In the genomic region with DNA sequence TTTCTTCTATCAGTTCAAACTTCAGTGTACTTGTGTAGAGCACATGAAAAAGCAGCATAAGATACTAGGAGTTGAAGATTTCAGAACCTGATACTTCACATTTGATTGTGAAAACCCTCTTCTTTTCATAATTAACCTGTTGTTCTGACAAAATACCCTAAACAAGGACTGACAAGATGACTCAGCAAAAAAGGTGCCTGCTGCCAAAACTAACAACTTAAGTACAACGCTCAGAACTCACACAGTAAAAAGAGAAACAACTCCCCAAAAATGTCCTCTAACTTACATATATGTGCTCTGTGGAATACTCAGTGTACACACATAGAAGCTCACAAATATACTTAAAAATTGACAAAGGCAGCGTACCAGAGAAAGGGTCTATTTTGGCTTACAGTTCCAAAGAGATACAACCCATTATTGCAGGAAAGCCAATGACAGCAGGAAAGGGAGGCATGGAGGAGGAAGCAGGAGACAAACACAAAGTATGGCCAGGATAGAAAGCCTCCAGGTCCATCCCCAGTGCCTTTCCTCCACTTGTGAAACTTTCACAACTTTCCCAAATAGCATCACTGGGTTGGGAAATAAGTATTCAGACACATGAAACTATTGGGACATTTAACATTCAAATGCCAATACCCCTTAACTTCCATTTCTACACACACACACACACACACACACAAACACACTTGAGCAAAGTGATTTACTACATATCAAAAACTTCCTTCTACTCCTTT, we compare ENCODE assay signal across 32 mouse cellular contexts. TPM values are rescaled to one million over a fixed set of nuclear protein-coding genes. Genes with fewer than 3 reads are reported as not detected.
A peak's percentile ranks its signal among the peaks of the same experiment; 100 is the strongest.
DNase-seq lines count a peak whose midpoint lies in the region; ATAC-seq and TF ChIP-seq lines count a peak whose summit lies in the region.
"Had no signal": no experiment of that assay in that cellular context is flagged by ENCODE, and none has a peak within 500 bp of the region (broad histone marks: within the 10 kb centered on the region; RNA-seq: fewer than 3 reads in every experiment).

No protein-coding gene starts in this region.

- WGBS in liver, embryonic 13.5 days (ENCODE audit: insufficient replicate concordance): 76% methylated on average over 2 of the region's 2 CpGs
- WGBS in liver, embryonic 12.5 days (ENCODE audit: insufficient replicate concordance): 82% methylated on average over 2 of the region's 2 CpGs

- TF ChIP-seq POLR2A in ES-Bruce4 (IDR thresholded peaks at IDR 0.05; ENCODE audit: insufficient read depth, low read length): no peak

- no peak for ATAC-seq in liver, embryonic 13.5 days (ENCODE audit: low read depth)
- no peak for ATAC-seq in liver, embryonic 12.5 days
- peak; percentile 48 for ATAC-seq in granulocyte monocyte progenitor cell, adult 5-6 weeks (replicated peaks; ENCODE audit: poor library complexity, severe bottlenecking)
- ATAC-seq: CD4-positive, CD25-positive, alpha-beta regulatory T cell, adult 4 months; forebrain, embryonic 13.5 days; intestine, embryonic 16.5 days had no signal

- no peak for DNase-seq in liver, embryonic 13.5 days
- DNase-seq in lung, postnatal 36 days: no peak
- no peak for DNase-seq in urinary bladder, postnatal 10 days (ENCODE audit: low spot score)
- no peak for DNase-seq in urinary bladder, adult 2 months (ENCODE audit: low spot score)
- DNase-seq: adrenal gland, postnatal 36 days; cerebellum, adult 11 months; cerebellum, postnatal 10 days; gastrocnemius, postnatal 10 days; heart, adult 11 months; heart, postnatal 36 days; kidney, adult 8-10 months; kidney, postnatal 4 days; lung, adult 18-20 months; lung, postnatal 10 days; thymus, postnatal 4 days had no signal

- H3K27me3 ChIP-seq in liver, embryonic 13.5 days: no peaks in the 10 kb centered on the region
- no peaks in the 10 kb centered on the region for H3K27me3 ChIP-seq in liver, embryonic 12.5 days (replicated peaks)
- H3K27me3 ChIP-seq in ES-Bruce4 (ENCODE audit: control insufficient read depth, insufficient read depth, low read length, poor library complexity, severe bottlenecking): no peaks in the 10 kb centered on the region
- H3K27me3 ChIP-seq: embryonic facial prominence, embryonic 15.5 days; forebrain, embryonic 13.5 days; heart, embryonic 15.5 days; hindbrain, embryonic 13.5 days; limb, embryonic 13.5 days; midbrain, embryonic 12.5 days; neural tube, embryonic 13.5 days had no signal

- no peak overlapping the region for H3K4me2 ChIP-seq in liver, embryonic 13.5 days
- no peak overlapping the region for H3K4me2 ChIP-seq in liver, embryonic 12.5 days
- H3K4me2 ChIP-seq: embryonic facial prominence, embryonic 15.5 days; forebrain, embryonic 13.5 days; heart, embryonic 15.5 days; hindbrain, embryonic 13.5 days; limb, embryonic 13.5 days; midbrain, embryonic 12.5 days; neural tube, embryonic 13.5 days had no signal

- no peaks in the 10 kb centered on the region for H3K36me3 ChIP-seq in liver, embryonic 13.5 days
- no peaks in the 10 kb centered on the region for H3K36me3 ChIP-seq in liver, embryonic 12.5 days
- peaks cover 2% of the 10 kb centered on the region; the same call in 1 of the 2 replicates for H3K36me3 ChIP-seq in ES-Bruce4 (ENCODE audit: control insufficient read depth, insufficient read depth, low read length, poor library complexity, severe bottlenecking)
- H3K36me3 ChIP-seq: embryonic facial prominence, embryonic 10.5 days; embryonic facial prominence, embryonic 15.5 days; heart, embryonic 10.5 days; heart, embryonic 15.5 days; hindbrain, embryonic 13.5 days; limb, embryonic 13.5 days; midbrain, embryonic 12.5 days; neural tube, embryonic 13.5 days had no signal

- H3K9ac ChIP-seq in liver, embryonic 13.5 days: no peak overlapping the region
- H3K9ac ChIP-seq in liver, embryonic 12.5 days: no peak overlapping the region
- H3K9ac ChIP-seq in ES-Bruce4 (ENCODE audit: low read depth, poor library complexity, severe bottlenecking): no peak overlapping the region
- H3K9ac ChIP-seq: embryonic facial prominence, embryonic 15.5 days; forebrain, embryonic 13.5 days; heart, embryonic 15.5 days; hindbrain, embryonic 13.5 days; limb, embryonic 13.5 days; midbrain, embryonic 12.5 days; neural tube, embryonic 13.5 days had no signal

- H3K4me1 ChIP-seq in liver, embryonic 13.5 days (replicated peaks): peaks cover 11% of the 10 kb centered on the region
- peaks cover 15% of the 10 kb centered on the region for H3K4me1 ChIP-seq in liver, embryonic 12.5 days
- peaks cover 1% of the 10 kb centered on the region for H3K4me1 ChIP-seq in ES-Bruce4 (ENCODE audit: control insufficient read depth, insufficient read depth, low read length)
- no peaks in the 10 kb centered on the region; the same call in 1 of the 2 replicates for H3K4me1 ChIP-seq in brown adipose tissue, adult 24 weeks (ENCODE audit: control insufficient read depth, insufficient read depth, insufficient read length, low read length)
- H3K4me1 ChIP-seq: embryonic facial prominence, embryonic 10.5 days; embryonic facial prominence, embryonic 15.5 days; forebrain, embryonic 13.5 days; heart, embryonic 10.5 days; heart, embryonic 15.5 days; hindbrain, embryonic 13.5 days; limb, embryonic 13.5 days; midbrain, embryonic 12.5 days; neural tube, embryonic 13.5 days had no signal

- TF ChIP-seq CTCF in ES-Bruce4 (IDR thresholded peaks at IDR 0.05; ENCODE audit: low read depth, low read length): no peak

- no peak overlapping the region for H3K4me3 ChIP-seq in liver, embryonic 13.5 days (replicated peaks)
- no peak overlapping the region for H3K4me3 ChIP-seq in liver, embryonic 12.5 days
- H3K4me3 ChIP-seq in ES-Bruce4 (ENCODE audit: low read depth, low read length): no peak overlapping the region
- H3K4me3 ChIP-seq in brown adipose tissue, adult 24 weeks (ENCODE audit: insufficient read depth, low read depth, low read length): no peak overlapping the region
- H3K4me3 ChIP-seq: embryonic facial prominence, embryonic 10.5 days; embryonic facial prominence, embryonic 15.5 days; forebrain, embryonic 13.5 days; heart, embryonic 10.5 days; heart, embryonic 15.5 days; hindbrain, embryonic 13.5 days; limb, embryonic 13.5 days; midbrain, embryonic 12.5 days; neural tube, embryonic 13.5 days had no signal

- H3K9me3 ChIP-seq in liver, embryonic 13.5 days (replicated peaks): no peaks in the 10 kb centered on the region
- H3K9me3 ChIP-seq in liver, embryonic 12.5 days (replicated peaks): no peaks in the 10 kb centered on the region
- H3K9me3 ChIP-seq in ES-Bruce4 (replicated peaks; ENCODE audit: control insufficient read depth, insufficient read depth, low read length, poor library complexity, severe bottlenecking): no peaks in the 10 kb centered on the region
- H3K9me3 ChIP-seq: embryonic facial prominence, embryonic 10.5 days; embryonic facial prominence, embryonic 15.5 days; forebrain, embryonic 13.5 days; G1E; heart, embryonic 10.5 days; heart, embryonic 15.5 days; hindbrain, embryonic 13.5 days; limb, embryonic 13.5 days; midbrain, embryonic 12.5 days; neural tube, embryonic 13.5 days had no signal

- no peak for TF ChIP-seq EP300 in ES-Bruce4 (IDR thresholded peaks at IDR 0.05; ENCODE audit: insufficient read depth, low read depth, low read length)

- H3K27ac ChIP-seq in liver, embryonic 13.5 days: peak overlapping the region; percentile 47
- H3K27ac ChIP-seq in liver, embryonic 12.5 days: no peak overlapping the region
- 0 out of 2 replicates have a peak overlapping the region, but pooled peaks have one; percentile 71 for H3K27ac ChIP-seq in ES-Bruce4 (ENCODE audit: insufficient read depth, low read length)
- peak overlapping the region; percentile 69 for H3K27ac ChIP-seq in brown adipose tissue, adult 24 weeks (replicated peaks; ENCODE audit: low read depth, low read length)
- H3K27ac ChIP-seq: embryonic facial prominence, embryonic 10.5 days; embryonic facial prominence, embryonic 15.5 days; forebrain, embryonic 13.5 days; heart, embryonic 10.5 days; heart, embryonic 15.5 days; hindbrain, embryonic 13.5 days; kidney, postnatal 0 days; limb, embryonic 13.5 days; midbrain, embryonic 12.5 days; neural tube, embryonic 13.5 days had no signal

RNA-seq across cellular contexts. Expression of a gene that starts 7.4 kb away (rescaled TPM):
- polyA plus RNA-seq in liver, embryonic 13.5 days (2015; fragmentation: Nextera tagmentation; extraction: Ambion mirVana): 0.03 and 0.09 TPM in 2 replicates
- 0.12 and 0.18 TPM in 2 replicates for polyA plus RNA-seq in liver, embryonic 12.5 days (2016; fragmentation: Nextera tagmentation; extraction: Ambion mirVana)
- not detected in 2 replicates for polyA plus RNA-seq in ES-Bruce4 (2011; ENCODE audit: insufficient read depth, insufficient read length, low read depth, missing spikeins)
- 7.6 and 18.1 TPM in 2 replicates for polyA plus RNA-seq in brown adipose tissue, adult 24 weeks (2012; ENCODE audit: insufficient read depth, insufficient read length, missing spikeins)
- not detected in 2 replicates for total RNA-seq in granulocyte monocyte progenitor cell, adult 5-6 weeks (2014; fragmentation: Nextera tagmentation)
- total RNA-seq in granulocyte monocyte progenitor cell, adult 5-6 weeks (2017): 0.04 and 0.05 TPM in 2 replicates
- 0.37 and 0.59 TPM in 2 replicates for polyA plus RNA-seq in urinary bladder, adult 2 months (2012; rRNA removed)
- polyA plus RNA-seq: G1E had no signal
